Mouse (Mus musculus) hindbrain, embryonic 10.5 days (tissue): ENCODE results near the gene Upf1. TPM values are rescaled to one million over a fixed set of nuclear protein-coding genes. Genes with fewer than 3 reads are reported as not detected.
A peak's percentile ranks its signal among the peaks of the same experiment; 100 is the strongest.

ENCODE experiments used
- DNase-seq: peaks from one replicate; pipeline ENCODE4 v3.0.0-alpha.2; 2017; ENCODE audit warnings: low spot score
- H3K27ac ChIP-seq: fragments of 300-500 bp; sonication (generic); 2 replicates; pipeline ENCODE4 v1.5.1; 2016; ENCODE audit warnings: mild to moderate bottlenecking, moderate library complexity
- H3K27me3 ChIP-seq: fragments of 300-500 bp; sonication (generic); 2 replicates; pipeline ENCODE4 v1.6.1; 2016; ENCODE audit warnings: mild to moderate bottlenecking; ENCODE audit not compliant: poor library complexity, insufficient read depth, severe bottlenecking
- H3K36me3 ChIP-seq: fragments of 300-500 bp; sonication (generic); 2 replicates; pipeline ENCODE4 v1.6.1; 2016; ENCODE audit warnings: mild to moderate bottlenecking, moderate library complexity
- H3K4me1 ChIP-seq: fragments of 300-500 bp; sonication (generic); replicated peaks from 2 replicates; pipeline ENCODE4 v1.6.1; 2016; ENCODE audit warnings: mild to moderate bottlenecking
- H3K4me3 ChIP-seq: fragments of 300-500 bp; sonication (generic); 2 replicates; pipeline ENCODE4 v1.5.1; 2016; ENCODE audit warnings: mild to moderate bottlenecking, moderate library complexity
- H3K9me3 ChIP-seq: fragments of 300-500 bp; sonication (generic); 2 replicates; pipeline ENCODE4 v1.6.1; 2016; ENCODE audit warnings: mild to moderate bottlenecking, moderate library complexity
- WGBS: fragments of 180-500 bp; shearing (Covaris S2); methylation state at CpG from one replicate; pipeline ENCODE4 v1.1.7; 2016; 5-methylcytosine and 5-hydroxymethylcytosine counted together
- polyA plus RNA-seq: library from polyadenylated mRNA; unstranded; fragments of >200 nt; fragmentation: Nextera tagmentation; extraction: Ambion mirVana; gene quantifications from 2 replicates; pipeline ENCODE4 v1.2.1, GENCODE M21; 2016

Gene Upf1
- polyA plus RNA-seq, 1 experiment from 2014 or later: 25.0 TPM

DNA sequence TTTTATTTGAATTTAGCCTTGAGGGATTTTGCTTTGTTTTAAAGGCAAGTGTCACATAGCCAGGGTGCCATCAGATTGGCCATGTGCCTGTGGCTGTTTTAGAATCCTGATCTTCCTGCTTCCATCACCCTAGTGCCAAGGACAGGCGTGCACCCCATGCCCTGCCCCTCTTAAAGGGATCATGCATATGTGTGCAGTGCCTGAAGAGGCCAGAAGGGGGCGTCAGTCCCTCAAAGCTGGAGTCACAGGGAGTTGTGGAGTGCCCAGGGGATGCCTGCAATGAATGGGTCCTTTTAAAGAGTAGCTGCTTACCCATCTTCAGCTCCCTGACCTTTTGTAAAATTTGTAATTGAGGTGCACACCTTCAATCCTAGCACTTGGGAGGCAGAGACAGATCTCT is 43.8 kb downstream of the Upf1 start:
- 40% methylated on average over 2 of the region's 2 CpGs for WGBS
- no peak overlapping the region for H3K4me3 ChIP-seq
- no peak for DNase-seq
- H3K4me1 ChIP-seq: peaks cover 3% of the 10 kb centered on the region; the same call in 1 of the 2 replicates
- no peak overlapping the region for H3K27ac ChIP-seq
- peaks cover 95% of the 10 kb centered on the region for H3K36me3 ChIP-seq
- peaks cover 3% of the 10 kb centered on the region for H3K27me3 ChIP-seq
- H3K9me3 ChIP-seq: no peaks in the 10 kb centered on the region

DNA sequence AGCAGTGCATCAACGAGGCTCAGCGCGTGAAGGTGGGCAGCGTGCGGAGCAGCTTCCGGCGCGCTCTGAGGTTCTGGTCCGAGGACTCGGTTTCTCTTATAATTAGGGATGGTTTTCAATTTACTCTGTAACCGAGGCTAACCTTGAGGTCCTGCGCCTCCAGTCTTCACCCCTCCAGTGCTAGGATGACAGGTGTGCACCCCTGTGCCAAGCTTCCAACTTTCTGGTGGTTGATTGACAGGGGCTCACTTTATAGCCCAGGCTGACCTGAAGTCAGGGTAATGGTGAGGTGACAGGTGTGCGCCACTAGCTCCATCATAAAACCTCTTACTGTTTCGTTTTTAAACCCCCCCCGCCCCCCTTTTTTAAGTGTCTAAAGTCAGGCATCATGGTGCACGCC is 50.2 kb downstream of the Upf1 start:
- no peaks in the 10 kb centered on the region for H3K9me3 ChIP-seq
- no peak for DNase-seq
- H3K4me1 ChIP-seq: peaks cover 28% of the 10 kb centered on the region
- H3K4me3 ChIP-seq: peak overlapping the region; percentile 88
- WGBS: 6% methylated on average over 16 of the region's 16 CpGs
- H3K27me3 ChIP-seq: no peaks in the 10 kb centered on the region
- H3K36me3 ChIP-seq: peaks cover 64% of the 10 kb centered on the region
- H3K27ac ChIP-seq: peak overlapping the region; percentile 90

DNA sequence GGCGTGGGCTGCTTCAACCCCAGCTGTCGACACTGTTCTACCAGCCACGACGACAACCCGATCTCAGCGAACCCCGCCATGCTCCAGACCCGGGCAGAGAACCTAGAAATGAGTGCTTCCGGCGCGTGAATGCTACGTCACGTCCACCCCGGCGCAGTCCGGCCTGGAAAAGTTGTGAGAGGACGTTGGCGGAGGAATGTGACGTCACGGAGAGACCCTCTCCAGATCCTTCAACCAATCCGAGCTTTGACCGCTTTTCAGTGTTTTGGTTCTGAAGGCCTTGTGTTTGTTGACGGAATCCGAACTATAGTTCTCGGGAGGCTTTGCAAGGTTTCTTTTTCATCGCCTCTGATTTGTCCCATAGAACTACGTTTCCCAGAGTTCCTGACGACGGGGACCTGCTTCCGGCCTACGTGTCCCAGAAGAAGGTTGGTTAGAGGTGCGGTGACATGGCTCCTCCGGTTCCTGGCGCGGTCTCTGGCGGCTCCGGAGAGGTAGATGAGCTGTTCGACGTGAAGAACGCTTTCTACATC is 50.7 kb downstream of the Upf1 start, which contains the start of the genes Ddx49 and Cope:
Gene Ddx49, minus strand, starts transcription at position 132 of the 533 bp plus-strand sequence.
Gene Cope, plus strand, starts transcription at position 161 of the 533 bp plus-strand sequence.
- Histone ChIP-seq H3K4me1 (peaks cover 28% of the 10 kb centered on the region), H3K27me3 (no peaks in the 10 kb centered on the region), H3K9me3 (no peaks in the 10 kb centered on the region), H3K36me3 (peaks cover 64% of the 10 kb centered on the region), H3K4me3 (peak within 1 kb of the TSS; percentile 88), H3K27ac (peak within 1 kb of the TSS; percentile 90)
- DNase-seq: peak; percentile 96
- under 1% methylated on average over 40 of the region's 40 CpGs for WGBS

DNA sequence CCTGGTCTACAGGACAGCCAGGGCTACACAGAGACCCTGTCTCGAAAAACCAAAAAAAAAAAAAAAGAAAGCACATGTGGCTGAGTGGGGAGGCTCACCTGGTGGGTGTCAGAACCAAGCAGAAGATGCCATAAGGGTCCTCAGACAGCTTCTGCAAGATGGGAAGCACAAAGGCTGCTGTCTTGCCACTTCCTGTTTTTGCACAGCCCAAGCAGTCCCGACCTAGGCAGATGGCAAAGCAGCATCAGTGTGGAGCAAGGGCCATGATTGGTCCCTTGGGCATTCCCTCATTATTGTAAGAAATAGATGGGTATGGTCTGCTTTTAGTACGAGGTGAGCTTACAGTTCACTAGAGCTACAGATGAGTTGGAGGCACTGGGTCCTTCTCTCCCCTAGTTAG is 52.2 kb downstream of the Upf1 start:
- Histone ChIP-seq H3K36me3 (peaks cover 64% of the 10 kb centered on the region), H3K27me3 (no peaks in the 10 kb centered on the region), H3K9me3 (no peaks in the 10 kb centered on the region), H3K27ac (no peak overlapping the region), H3K4me1 (peaks cover 28% of the 10 kb centered on the region), H3K4me3 (no peak overlapping the region)
- 83% methylated on average over 3 of the region's 3 CpGs for WGBS
- DNase-seq: no peak

DNA sequence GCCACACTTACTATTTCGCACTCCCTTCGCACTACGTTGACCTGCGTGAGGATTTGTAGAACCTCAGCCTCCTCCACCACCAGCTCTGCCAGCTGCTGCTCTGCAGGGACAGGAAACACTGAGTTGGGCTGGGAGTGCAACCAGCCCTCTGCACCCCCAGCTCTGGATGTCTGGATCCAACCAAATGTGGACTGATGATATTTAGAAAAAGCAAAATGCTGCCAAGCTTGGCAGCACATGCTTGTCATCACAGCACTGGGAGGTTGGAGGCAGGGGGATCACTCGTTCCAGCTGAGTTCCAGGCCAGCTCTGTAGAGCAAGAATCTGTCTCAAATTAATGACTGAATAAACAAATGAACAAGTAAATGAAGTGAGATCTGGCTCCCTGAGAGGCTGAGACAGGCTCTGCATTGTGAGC is 59.1 kb downstream of the Upf1 start:
- peaks cover 96% of the 10 kb centered on the region for H3K36me3 ChIP-seq

DNA sequence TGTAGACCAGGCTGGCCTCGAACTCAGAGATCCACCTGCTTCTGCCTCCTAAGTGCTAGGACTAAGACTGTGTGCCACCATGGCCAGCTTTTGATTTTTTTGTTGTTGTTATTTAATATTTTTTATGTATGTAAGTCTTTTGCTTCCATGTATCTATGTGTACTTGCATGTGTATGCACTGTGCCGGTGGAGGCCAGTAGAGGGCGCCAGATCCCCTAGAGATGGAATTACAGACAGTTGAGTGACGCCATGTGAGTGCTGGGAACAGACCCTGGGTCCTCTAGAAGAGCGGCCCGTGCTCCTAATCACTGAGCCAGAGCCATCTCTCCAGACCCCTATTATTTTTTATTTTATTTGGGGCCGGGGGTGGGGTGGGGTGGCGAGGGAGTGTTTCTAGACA is 66.3 kb downstream of the Upf1 start:
- H3K4me3 ChIP-seq: no peak overlapping the region
- H3K4me1 ChIP-seq: peaks cover 30% of the 10 kb centered on the region
- H3K27ac ChIP-seq: no peak overlapping the region
- no peaks in the 10 kb centered on the region for H3K27me3 ChIP-seq
- peaks cover 75% of the 10 kb centered on the region for H3K36me3 ChIP-seq
- 85% methylated on average over 8 of the region's 8 CpGs for WGBS
- peaks cover 13% of the 10 kb centered on the region; the same call in 1 of the 2 replicates for H3K9me3 ChIP-seq
- DNase-seq: no peak

More for the DNA sequence above, 59.1 kb downstream of the Upf1 start:
- 83% methylated on average over 5 of the region's 5 CpGs for WGBS
- Histone ChIP-seq H3K27ac (no peak overlapping the region), H3K27me3 (no peaks in the 10 kb centered on the region), H3K4me3 (0 out of 2 replicates have a peak overlapping the region, but pooled peaks have one; percentile 4), H3K4me1 (0 out of 2 replicates have a peak, but pooled peaks cover 4% of the 10 kb centered on the region), H3K9me3 (no peaks in the 10 kb centered on the region)
- no peak for DNase-seq

DNA sequence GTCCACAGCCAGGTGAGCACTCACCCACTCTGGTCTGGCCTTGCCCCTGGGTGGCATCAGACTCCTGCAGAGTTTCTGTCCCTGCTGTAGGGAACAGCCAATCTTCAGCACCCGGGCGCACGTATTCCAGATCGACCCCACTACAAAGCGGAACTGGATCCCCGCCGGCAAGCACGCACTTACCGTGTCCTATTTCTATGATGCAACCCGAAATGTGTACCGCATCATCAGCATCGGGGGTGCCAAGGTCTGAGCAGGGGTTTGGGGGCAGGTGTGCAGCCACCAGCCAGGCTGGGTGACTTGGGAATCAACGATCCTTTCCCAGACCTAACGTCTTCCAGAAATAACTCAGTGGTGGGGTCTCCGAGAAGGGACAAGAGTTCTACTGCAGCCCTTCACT is 67.8 kb downstream of the Upf1 start:
- peaks cover 60% of the 10 kb centered on the region for H3K36me3 ChIP-seq
- DNase-seq: no peak
- H3K27ac ChIP-seq: no peak overlapping the region
- peaks cover 13% of the 10 kb centered on the region; the same call in 1 of the 2 replicates for H3K9me3 ChIP-seq
- H3K4me1 ChIP-seq: peaks cover 44% of the 10 kb centered on the region
- peaks cover 3% of the 10 kb centered on the region; the same call in 1 of the 2 replicates for H3K27me3 ChIP-seq
- H3K4me3 ChIP-seq: 0 out of 2 replicates have a peak overlapping the region, but pooled peaks have one; percentile 88
- 96% methylated on average over 15 of the region's 15 CpGs for WGBS

DNA sequence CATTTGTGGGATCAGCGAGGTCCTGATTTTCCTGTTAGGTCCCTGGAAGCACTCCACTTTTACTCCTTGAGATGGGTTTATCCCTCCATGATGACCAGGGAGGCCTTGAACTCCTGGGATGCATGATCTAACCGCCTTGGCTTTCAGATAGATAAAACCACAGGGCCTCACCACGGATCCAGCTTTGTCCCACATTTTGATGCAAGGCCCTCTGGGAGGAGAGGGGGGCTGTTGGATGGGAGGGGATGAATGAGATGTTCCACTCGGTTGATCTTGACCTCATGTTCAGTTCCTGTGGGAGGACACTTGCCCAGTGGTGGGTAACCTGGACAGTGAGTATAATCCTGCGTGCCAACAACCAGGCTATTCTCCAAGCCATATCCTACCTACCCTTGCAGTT is 68.7 kb downstream of the Upf1 start:
- DNase-seq: no peak
- peaks cover 44% of the 10 kb centered on the region for H3K4me1 ChIP-seq
- WGBS: 78% methylated on average over 5 of the region's 5 CpGs
- peak overlapping the region; percentile 88 for H3K4me3 ChIP-seq
- H3K9me3 ChIP-seq: peaks cover 13% of the 10 kb centered on the region; the same call in 1 of the 2 replicates
- H3K27ac ChIP-seq: 0 out of 2 replicates have a peak overlapping the region, but pooled peaks have one; percentile 16
- H3K36me3 ChIP-seq: peaks cover 52% of the 10 kb centered on the region
- peaks cover 3% of the 10 kb centered on the region; the same call in 1 of the 2 replicates for H3K27me3 ChIP-seq

DNA sequence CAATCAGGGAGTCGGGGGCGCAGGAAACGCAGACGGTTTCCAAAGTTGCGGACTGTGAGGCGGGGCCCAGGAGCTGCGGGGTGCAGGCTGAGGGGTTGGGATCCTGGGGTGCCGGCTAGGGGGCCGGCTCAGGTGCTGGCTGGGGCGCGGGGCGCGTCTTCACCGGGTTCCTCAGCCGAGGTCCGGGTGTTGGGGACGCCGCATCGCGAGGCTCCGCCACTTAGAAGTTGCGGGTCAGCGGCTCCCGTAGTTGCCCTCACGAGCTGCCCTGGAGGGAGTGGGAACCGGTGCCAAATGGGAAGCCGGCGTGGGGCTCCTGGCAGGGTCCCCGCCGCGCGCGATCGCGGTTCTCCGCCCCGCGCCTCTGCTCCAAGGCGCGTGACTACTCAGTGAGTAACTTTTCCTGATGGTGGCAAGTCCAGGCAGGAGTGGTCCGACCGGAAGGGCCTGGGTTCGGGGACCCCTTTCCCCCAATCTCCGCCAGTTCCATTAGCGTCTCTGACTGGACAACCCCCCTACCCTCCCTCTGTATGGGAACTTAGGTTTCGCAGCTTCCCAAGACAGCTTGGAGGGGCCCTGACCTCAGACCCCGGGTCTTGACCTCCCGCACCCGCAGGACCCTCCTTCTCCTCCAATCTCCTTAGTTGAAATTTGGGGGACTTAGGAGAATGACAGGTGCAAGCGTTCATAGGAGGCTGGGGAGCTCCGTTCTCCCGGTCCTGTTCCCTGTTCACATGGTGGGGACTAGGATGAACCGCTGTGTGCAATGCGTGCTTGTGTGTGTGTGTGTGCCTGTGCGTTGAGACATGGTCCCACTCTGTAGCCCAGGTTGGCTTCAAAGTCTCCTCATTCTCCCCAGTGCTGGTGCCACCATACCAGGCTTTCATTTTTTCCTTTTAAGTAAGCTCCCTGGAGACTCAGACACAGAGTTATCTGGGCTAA is 69.7 kb downstream of the Upf1 start:
- Histone ChIP-seq H3K4me1 (peaks cover 44% of the 10 kb centered on the region), H3K9me3 (peaks cover 13% of the 10 kb centered on the region; the same call in 1 of the 2 replicates), H3K27ac (peak overlapping the region; percentile 98), H3K4me3 (peak overlapping the region; percentile 88), H3K36me3 (peaks cover 42% of the 10 kb centered on the region), H3K27me3 (peaks cover 3% of the 10 kb centered on the region; the same call in 1 of the 2 replicates)
- DNase-seq: peak; percentile 46
- WGBS: under 1% methylated on average over 55 of the region's 55 CpGs

DNA sequence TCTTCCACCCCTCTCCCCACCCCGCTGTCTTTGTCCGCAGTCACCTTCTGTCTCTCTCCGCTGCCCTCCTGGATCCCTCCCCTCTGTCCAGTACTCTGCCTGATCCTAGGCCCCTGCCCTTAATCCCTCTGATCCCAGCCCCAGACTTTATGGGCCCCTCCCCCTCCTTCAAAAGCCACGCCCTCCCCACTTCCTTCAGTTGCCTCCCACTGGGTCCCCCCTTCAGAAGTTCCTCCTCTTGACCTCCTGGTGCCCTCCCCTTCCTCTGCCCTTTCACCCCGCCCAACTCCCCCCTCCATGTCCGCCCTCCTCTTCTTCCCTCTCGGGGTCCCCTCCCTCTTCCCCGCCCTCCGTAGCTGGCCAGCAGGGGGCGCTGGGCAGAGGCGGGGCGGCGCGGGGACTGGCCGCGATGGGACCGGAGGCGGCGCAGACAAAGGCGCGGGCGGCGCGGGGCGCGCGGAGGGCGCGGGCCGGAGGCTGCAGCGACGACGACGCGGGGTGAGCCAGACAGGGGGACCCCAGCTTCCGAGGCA is 70.4 kb downstream of the Upf1 start, which contains the start of gene Homer3:
Gene Homer3, plus strand, starts transcription at position 225 of the 533 bp plus-strand sequence.
- peak within 1 kb of the TSS; percentile 98 for H3K27ac ChIP-seq
- peak; percentile 94 for DNase-seq
- peaks cover 13% of the 10 kb centered on the region; the same call in 1 of the 2 replicates for H3K9me3 ChIP-seq
- under 1% methylated on average over 36 of the region's 36 CpGs for WGBS
- peaks cover 3% of the 10 kb centered on the region; the same call in 1 of the 2 replicates for H3K27me3 ChIP-seq
- peaks cover 34% of the 10 kb centered on the region for H3K36me3 ChIP-seq
- H3K4me1 ChIP-seq: peaks cover 49% of the 10 kb centered on the region
- peak within 1 kb of the TSS; percentile 88 for H3K4me3 ChIP-seq
